Mouse (Mus musculus) forebrain, embryonic 11.5 days (tissue): Measurements from ENCODE around the gene Gm12216. TPM values are rescaled to one million over a fixed set of nuclear protein-coding genes. Genes with fewer than 3 reads are reported as not detected.
"Not testable (repeated sequence)": the region's sequence is repeated elsewhere in the genome, so short reads cannot be mapped to it uniquely, and the experiment has no call there.

ENCODE experiments used
- ATAC-seq: fragments of 200-750 bp; cut with Nextera tagmentation; replicated peaks from 2 replicates; pipeline ENCODE4 v1.8.0; 2017; ENCODE audit warnings: moderate TSS enrichment; ENCODE audit not compliant: low FRiP score
- DNase-seq: peaks from one replicate; pipeline ENCODE4 v3.0.0-alpha.2; 2017; ENCODE audit warnings: low spot score
- H3K27ac ChIP-seq: fragments of 300-500 bp; sonication (generic); 2 replicates; pipeline ENCODE4 v1.5.1; 2014; ENCODE audit warnings: low read depth, low read length
- H3K27me3 ChIP-seq: fragments of 300-500 bp; sonication (generic); 2 replicates; pipeline ENCODE4 v1.6.1; 2014; ENCODE audit warnings: mild to moderate bottlenecking, low read length, mixed read lengths; ENCODE audit not compliant: control insufficient read depth, insufficient read depth
- H3K36me3 ChIP-seq: fragments of 300-500 bp; sonication (generic); 2 replicates; pipeline ENCODE4 v1.6.1; 2014; ENCODE audit warnings: mild to moderate bottlenecking, low read length, moderate library complexity, mixed read lengths; ENCODE audit not compliant: control insufficient read depth, insufficient read depth
- H3K4me1 ChIP-seq: fragments of 300-500 bp; sonication (generic); replicated peaks from 2 replicates; pipeline ENCODE4 v1.6.1; 2014; ENCODE audit warnings: low read length, mixed read lengths; ENCODE audit not compliant: control insufficient read depth, insufficient read depth
- H3K4me2 ChIP-seq: fragments of 300-500 bp; sonication (generic); 2 replicates; pipeline ENCODE4 v1.6.1; 2014; ENCODE audit warnings: low read depth, mild to moderate bottlenecking, low read length, moderate library complexity, mixed read lengths; ENCODE audit not compliant: severe bottlenecking
- H3K4me3 ChIP-seq: fragments of 300-500 bp; sonication (generic); 2 replicates; pipeline ENCODE4 v1.5.1; 2014; ENCODE audit warnings: low read depth, low read length
- H3K9ac ChIP-seq: fragments of 300-500 bp; sonication (generic); 2 replicates; pipeline ENCODE4 v1.6.1; 2014; ENCODE audit warnings: low read length
- H3K9me3 ChIP-seq: fragments of 300-500 bp; sonication (generic); 2 replicates; pipeline ENCODE4 v1.6.1; 2016; ENCODE audit warnings: low read length, mixed read lengths; ENCODE audit not compliant: control insufficient read depth
- WGBS: fragments of 180-500 bp; shearing (Covaris S2); extraction: QIAGEN DNeasy Blood & Tissue Kit; methylation state at CpG from one replicate; pipeline ENCODE4 v1.1.7; 2014; 5-methylcytosine and 5-hydroxymethylcytosine counted together
- polyA plus RNA-seq: library from polyadenylated mRNA; unstranded; fragments of >200 nt; fragmentation: Nextera tagmentation; extraction: Ambion mirVana; gene quantifications from 2 replicates; pipeline ENCODE4 v1.2.1, GENCODE M21; 2014

Gm12216 gene
- polyA plus RNA-seq, 1 experiment from 2014 or later, result not detected

DNA sequence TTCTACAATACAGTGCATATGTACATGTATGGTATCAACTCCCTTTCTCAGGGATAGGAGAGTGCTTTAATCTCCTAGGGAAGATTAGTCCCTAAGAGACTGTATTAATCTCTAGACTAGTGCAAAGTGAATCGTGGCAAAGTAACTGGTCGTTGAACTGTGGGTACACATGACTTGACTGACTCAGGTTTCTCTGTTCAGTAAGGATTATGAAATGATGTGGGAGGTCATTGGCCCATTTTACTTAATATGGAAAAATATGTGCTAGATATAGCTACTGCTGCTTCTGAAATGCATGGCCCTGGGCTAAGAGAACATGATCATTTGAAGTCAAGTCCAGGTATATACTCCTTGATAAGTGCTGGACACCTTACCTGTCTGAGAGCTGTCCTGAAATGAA, 24.2 kb upstream of the Gm12216 start:
- 92% methylated on average over 2 of the region's 2 CpGs for WGBS
- no peak for ATAC-seq
- H3K36me3 ChIP-seq, result no peaks in the 10 kb centered on the region

DNA sequence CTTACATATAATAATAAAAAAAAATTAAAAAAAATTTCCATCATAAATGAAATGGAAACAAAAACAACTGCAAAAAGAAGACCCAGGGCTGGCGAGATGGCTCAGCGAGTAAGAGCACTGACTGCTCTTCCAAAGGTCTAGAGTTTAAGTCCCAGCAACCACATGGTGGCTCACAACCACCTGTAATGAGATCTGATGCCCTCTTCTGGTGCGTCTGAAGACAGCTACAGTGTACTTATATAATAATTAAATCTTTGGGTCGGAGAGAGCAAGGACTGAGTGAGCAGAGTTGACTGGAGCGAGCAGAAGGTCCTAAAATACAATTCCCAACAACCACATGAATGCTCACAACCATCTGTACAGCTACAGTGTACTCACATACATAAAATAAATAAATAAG, 19.0 kb upstream of the Gm12216 start:
- not testable (repeated sequence) for H3K4me1 ChIP-seq, ATAC-seq, H3K36me3 ChIP-seq, H3K4me2 ChIP-seq, H3K27me3 ChIP-seq, DNase-seq, H3K9me3 ChIP-seq, H3K4me3 ChIP-seq, H3K27ac ChIP-seq, H3K9ac ChIP-seq
- WGBS, result 82% methylated on average over 5 of the region's 5 CpGs

More for the DNA sequence above, 24.2 kb upstream of the Gm12216 start:
- DNase-seq, result no peak
- Histone ChIP-seq H3K9me3 (no peaks in the 10 kb centered on the region), H3K4me2 (no peak overlapping the region), H3K4me1 (no peaks in the 10 kb centered on the region), H3K27ac (no peak overlapping the region), H3K4me3 (no peak overlapping the region), H3K27me3 (no peaks in the 10 kb centered on the region), H3K9ac (no peak overlapping the region)

DNA sequence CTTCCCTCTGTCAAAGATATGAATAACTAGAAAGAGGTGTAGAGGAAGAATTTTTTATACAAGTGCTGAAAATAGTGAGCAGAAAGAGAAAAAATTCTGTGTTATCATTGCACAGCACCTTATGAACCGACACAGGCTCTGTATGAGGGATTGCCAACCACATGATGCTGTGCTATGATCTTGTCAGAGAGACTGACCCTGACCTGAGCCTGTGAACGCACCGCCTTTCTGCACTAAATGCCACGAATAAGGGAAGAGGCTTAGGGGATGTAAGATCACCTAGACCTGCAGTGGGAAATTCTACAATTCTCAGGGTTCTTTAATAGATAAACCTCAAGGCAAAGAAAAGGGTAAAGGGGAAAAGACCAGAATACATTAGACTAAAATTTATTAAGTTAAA, 17.4 kb upstream of the Gm12216 start:
- H3K9me3 ChIP-seq, result no peaks in the 10 kb centered on the region
- WGBS, result 87% methylated on average over 4 of the region's 4 CpGs
- H3K4me3 ChIP-seq, result no peak overlapping the region
- no peaks in the 10 kb centered on the region for H3K4me1 ChIP-seq
- no peak overlapping the region for H3K27ac ChIP-seq
- H3K9ac ChIP-seq, result no peak overlapping the region
- no peaks in the 10 kb centered on the region for H3K27me3 ChIP-seq
- no peaks in the 10 kb centered on the region for H3K36me3 ChIP-seq
- ATAC-seq, result no peak
- DNase-seq, result no peak
- H3K4me2 ChIP-seq, result no peak overlapping the region

DNA sequence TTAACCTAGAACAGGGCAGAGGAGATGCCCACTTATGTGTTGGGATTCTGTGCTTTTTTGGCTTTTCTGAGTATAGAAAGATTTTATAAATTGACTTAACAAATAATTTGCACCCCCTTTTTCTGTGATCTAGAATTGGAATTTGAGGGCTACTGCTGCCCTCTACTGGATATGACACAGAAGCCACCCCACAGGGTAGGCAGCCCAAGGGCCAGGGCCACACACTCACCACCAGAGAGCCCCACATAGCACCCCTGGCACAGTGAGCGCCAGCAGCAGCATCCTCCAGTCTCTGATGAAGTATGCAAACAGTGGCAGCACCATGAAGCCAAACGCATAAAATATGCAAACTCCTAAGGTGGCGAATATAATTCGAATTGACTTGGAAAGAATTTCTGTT, 15.7 kb upstream of the Gm12216 start:
- no peaks in the 10 kb centered on the region for H3K36me3 ChIP-seq
- no peak overlapping the region for H3K4me3 ChIP-seq
- DNase-seq, result no peak
- H3K4me1 ChIP-seq, result no peaks in the 10 kb centered on the region
- no peaks in the 10 kb centered on the region for H3K27me3 ChIP-seq
- H3K9me3 ChIP-seq, result no peaks in the 10 kb centered on the region
- H3K27ac ChIP-seq, result no peak overlapping the region
- no peak for ATAC-seq
- no peak overlapping the region for H3K4me2 ChIP-seq
- no peak overlapping the region for H3K9ac ChIP-seq
- WGBS, result 76% methylated on average over 4 of the region's 4 CpGs

DNA sequence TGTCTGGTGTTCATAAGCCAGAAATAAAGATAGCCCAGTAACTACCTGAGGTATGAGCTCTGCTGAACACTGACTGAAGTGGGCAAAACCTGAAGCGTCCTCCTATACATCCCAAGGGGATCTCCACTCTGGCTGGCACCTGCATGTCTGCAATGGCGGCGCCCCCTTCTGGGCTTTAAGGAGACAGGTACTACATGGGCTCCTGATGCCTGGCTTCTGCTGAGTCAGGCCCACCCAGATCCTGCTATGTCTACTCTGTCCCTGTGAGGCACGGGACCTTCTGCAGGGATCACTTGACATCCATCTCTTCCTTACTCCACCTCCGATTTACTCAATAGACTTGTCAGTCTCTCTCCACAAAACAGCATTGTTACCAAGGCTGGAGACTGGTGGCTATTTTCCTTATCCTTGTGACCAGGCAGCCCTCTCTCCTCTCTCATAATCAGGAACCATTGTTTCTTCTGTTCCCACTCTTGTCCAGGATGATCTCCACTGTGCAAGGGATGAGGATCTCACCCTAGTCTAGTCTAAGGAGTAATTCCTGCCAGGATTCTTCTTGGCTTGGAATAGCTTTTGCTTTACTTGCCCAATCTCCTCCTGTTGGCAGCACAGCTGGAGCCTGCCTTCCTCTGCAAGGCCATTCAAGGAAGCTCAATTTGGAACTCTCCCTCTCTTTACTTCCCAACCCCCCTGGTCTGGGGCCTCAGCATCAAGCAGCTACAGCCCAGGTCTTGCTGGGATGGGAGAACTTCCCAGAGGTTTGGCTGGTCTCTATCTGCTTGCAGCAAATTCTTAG, 15.1 kb upstream of the Gm12216 start:
- H3K27ac ChIP-seq, H3K9me3 ChIP-seq, H3K4me3 ChIP-seq, DNase-seq, H3K36me3 ChIP-seq, H3K9ac ChIP-seq, H3K4me1 ChIP-seq, ATAC-seq, H3K4me2 ChIP-seq, H3K27me3 ChIP-seq: not testable (repeated sequence)
- 60% methylated on average over 5 of the region's 5 CpGs for WGBS

DNA sequence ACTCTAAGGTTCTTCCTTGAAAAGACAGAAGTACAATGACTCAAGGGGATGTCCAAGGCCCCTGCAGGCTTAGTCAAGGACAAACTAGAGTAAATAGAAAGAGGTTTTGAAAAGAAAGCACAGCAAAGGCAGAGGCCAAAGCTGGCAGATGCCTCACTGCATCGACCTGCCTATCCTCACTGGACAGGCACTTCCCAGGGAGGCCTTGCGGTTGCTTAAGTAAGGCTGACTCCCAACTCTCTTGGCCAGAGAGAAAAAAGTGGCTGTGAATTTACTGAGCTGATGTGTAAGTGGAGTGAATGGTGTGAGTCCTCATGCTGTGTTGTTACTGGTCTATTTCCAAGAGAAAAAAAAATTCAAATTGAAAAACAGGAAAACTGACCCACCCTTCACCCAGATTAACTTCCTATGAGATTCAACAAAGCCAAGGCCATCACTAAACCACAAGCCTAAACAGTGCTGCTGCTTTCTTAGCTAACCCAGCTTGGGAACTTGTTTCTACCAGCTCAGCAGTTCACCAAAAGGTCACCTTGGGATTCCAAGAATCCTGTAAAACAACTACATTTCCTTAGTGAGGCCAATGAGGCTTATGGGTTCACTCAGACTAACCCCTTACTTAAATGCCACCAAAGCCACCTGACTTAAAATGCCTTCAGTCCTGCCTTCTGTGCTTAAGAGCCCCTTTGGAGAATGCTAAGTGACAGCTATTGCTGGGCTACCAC, 12.9 kb upstream of the Gm12216 start:
- WGBS, result 91% methylated on average over 2 of the region's 2 CpGs
- Histone ChIP-seq H3K4me1 (no peaks in the 10 kb centered on the region), H3K4me2 (no peak overlapping the region), H3K27me3 (no peaks in the 10 kb centered on the region), H3K9me3 (no peaks in the 10 kb centered on the region), H3K27ac (no peak overlapping the region), H3K9ac (no peak overlapping the region), H3K4me3 (no peak overlapping the region), H3K36me3 (no peaks in the 10 kb centered on the region)
- DNase-seq (no peak), ATAC-seq (no peak)

DNA sequence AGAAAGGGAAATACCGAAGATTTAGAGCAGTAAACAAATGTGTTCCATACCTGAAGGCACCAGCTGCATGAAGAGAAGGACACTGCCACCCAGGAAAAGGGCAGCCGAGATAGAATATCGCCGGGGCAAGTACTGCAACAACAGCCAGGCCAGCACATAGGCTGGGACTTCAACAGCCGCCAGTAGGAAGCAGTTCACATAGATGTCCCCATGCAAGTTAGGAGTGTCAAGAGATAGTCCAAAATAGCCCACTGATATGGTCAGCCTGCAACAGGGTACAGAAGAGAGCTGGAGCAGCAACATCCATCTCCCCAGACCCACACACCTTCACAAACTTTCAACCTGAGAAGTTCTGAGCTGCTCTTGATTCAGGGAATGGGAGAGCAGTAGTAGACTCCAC, 10.1 kb upstream of the Gm12216 start:
- no peak overlapping the region for H3K4me3 ChIP-seq
- no peaks in the 10 kb centered on the region for H3K36me3 ChIP-seq
- H3K27me3 ChIP-seq, result no peaks in the 10 kb centered on the region
- WGBS, result 91% methylated on average over 5 of the region's 5 CpGs
- H3K27ac ChIP-seq, result no peak overlapping the region
- ATAC-seq (no peak), DNase-seq (no peak)
- no peaks in the 10 kb centered on the region for H3K4me1 ChIP-seq
- no peak overlapping the region for H3K4me2 ChIP-seq
- H3K9ac ChIP-seq, result no peak overlapping the region
- H3K9me3 ChIP-seq, result no peaks in the 10 kb centered on the region

DNA sequence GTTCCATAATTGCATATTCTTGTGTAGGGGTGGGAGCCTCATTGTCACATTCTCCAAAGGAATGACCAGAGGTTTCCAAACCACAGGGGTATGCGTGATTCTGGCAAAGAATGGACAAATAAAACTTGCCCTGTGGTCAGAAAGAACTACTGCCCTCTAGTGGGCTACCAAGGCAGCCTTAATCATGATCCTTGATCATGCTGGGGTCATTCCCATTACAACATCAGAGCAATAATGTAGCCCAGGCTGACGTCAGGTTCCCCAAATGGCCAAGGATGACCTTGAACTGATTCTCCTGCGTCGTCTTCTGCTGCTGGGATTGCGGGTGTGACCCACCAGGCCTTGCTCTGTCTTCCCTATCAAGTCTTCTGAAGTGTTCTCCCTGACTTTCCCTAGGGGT, 9.3 kb upstream of the Gm12216 start:
- not testable (repeated sequence) for H3K4me1 ChIP-seq, H3K9ac ChIP-seq, H3K9me3 ChIP-seq, H3K27me3 ChIP-seq, H3K27ac ChIP-seq, ATAC-seq, H3K36me3 ChIP-seq, H3K4me3 ChIP-seq, H3K4me2 ChIP-seq, DNase-seq
- 68% methylated on average over 5 of the region's 5 CpGs for WGBS
